Mouse (Mus musculus): ENCODE measurements around the gene Nhsl2. TPM values are rescaled to one million over a fixed set of nuclear protein-coding genes. Genes with fewer than 3 reads are reported as not detected.

Gene Nhsl2
- polyA plus RNA-seq, 1 experiment from 2014 or later, result 9.0 TPM

DNA sequence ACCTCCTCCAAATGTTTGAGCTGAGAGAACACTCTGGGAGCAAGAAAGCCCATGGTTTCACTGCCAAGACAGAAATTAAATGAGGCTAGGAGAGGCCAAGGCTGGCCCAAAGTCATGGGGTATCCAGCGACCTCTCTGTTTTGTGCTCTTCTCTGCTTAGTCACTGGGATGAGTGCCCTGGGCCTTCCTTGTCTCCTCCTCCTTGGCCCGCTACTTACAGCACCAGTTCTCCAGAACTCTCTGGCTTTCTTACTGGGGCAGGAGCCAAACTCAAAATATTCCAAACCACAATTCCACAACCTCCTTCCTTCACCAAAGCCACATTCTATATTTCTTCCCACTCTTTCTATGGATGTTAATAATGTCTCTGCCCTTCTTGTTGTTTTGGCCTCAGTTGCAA is 147.5 kb downstream of the Nhsl2 start:
- ATAC-seq (ENCODE audit: low FRiP score), result no peak
- H3K4me3 ChIP-seq (replicated peaks), result no peak overlapping the region
- no peaks in the 10 kb centered on the region for H3K9me3 ChIP-seq
- no peak overlapping the region for H3K4me2 ChIP-seq
- WGBS, result 76% methylated on average over 2 of the region's 2 CpGs
- no peak overlapping the region for H3K9ac ChIP-seq
- no peak overlapping the region for H3K27ac ChIP-seq
- H3K36me3 ChIP-seq (replicated peaks), result no peaks in the 10 kb centered on the region
- peaks cover 13% of the 10 kb centered on the region for H3K4me1 ChIP-seq
- H3K27me3 ChIP-seq, result peaks cover 56% of the 10 kb centered on the region

DNA sequence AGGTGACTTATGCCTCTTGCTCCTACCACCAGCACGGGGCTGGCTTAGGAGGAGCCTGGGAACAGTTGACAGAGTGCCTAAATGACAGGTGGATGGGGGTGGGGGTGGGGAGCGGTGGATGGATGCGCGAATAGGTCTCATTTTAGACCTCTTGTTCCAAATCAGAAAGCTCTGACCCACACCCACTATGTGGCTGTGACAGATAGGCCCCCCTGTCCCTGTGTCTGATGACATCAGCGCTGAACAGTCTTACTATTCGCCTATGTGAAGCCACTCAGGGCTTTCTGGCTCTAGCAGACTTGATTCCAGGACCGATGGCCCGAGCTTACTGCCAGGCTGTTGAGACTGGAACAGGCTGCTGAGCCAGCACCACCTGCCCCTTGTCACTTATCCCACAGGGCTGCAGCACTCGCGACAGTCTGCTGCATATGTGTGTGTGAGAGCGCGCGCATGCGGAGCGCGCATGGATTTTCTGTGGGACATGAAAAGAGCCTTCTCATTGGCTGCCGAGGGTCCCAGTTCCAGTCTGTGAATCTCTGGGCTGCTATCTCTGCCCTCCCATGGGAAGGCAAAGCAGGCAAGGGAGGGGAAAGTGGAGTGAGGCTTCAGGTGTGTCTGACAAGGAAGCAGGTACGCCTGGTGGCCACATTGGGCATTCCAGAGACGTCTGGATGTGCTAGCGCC is 154.6 kb downstream of the Nhsl2 start:
- H3K27me3 ChIP-seq, result peaks cover 89% of the 10 kb centered on the region
- H3K4me1 ChIP-seq, result peaks cover 21% of the 10 kb centered on the region
- no peak overlapping the region for H3K27ac ChIP-seq
- H3K4me3 ChIP-seq (replicated peaks), result peak overlapping the region; percentile 26
- H3K9me3 ChIP-seq, result no peaks in the 10 kb centered on the region
- peak; percentile 82 for ATAC-seq (ENCODE audit: low FRiP score)
- H3K4me2 ChIP-seq, result peak overlapping the region; percentile 58
- WGBS, result 19% methylated on average over 20 of the region's 20 CpGs
- no peaks in the 10 kb centered on the region for H3K36me3 ChIP-seq (replicated peaks)
- H3K9ac ChIP-seq, result no peak overlapping the region

GRCm38 (mm10) chrX:102004370-102004769 is 155.2 kb downstream of the Nhsl2 start:
- peak; percentile 23; the same call in 1 of the 2 replicates for ATAC-seq (ENCODE audit: low FRiP score)
- 23% methylated on average over 7 of the region's 7 CpGs for WGBS
- Histone ChIP-seq H3K36me3 (replicated peaks) (no peaks in the 10 kb centered on the region), H3K4me2 (peak overlapping the region; percentile 58), H3K4me3 (replicated peaks) (peak overlapping the region; percentile 26), H3K9me3 (no peaks in the 10 kb centered on the region), H3K9ac (0 out of 2 replicates have a peak overlapping the region, but pooled peaks have one; percentile 12), H3K4me1 (peaks cover 21% of the 10 kb centered on the region), H3K27me3 (peaks cover 87% of the 10 kb centered on the region), H3K27ac (no peak overlapping the region)

GRCm38 (mm10) chrX:102005141-102005641 is 156.0 kb downstream of the Nhsl2 start:
- Histone ChIP-seq H3K4me2 (peak overlapping the region; percentile 58), H3K27ac (no peak overlapping the region), H3K9me3 (no peaks in the 10 kb centered on the region), H3K4me3 (replicated peaks) (peak overlapping the region; percentile 26), H3K9ac (no peak overlapping the region), H3K36me3 (replicated peaks) (no peaks in the 10 kb centered on the region), H3K4me1 (peaks cover 21% of the 10 kb centered on the region), H3K27me3 (peaks cover 83% of the 10 kb centered on the region)
- WGBS, result 12% methylated on average over 8 of the region's 10 CpGs
- ATAC-seq (ENCODE audit: low FRiP score), result 0 out of 2 replicates have a peak, but pooled peaks have one; percentile 17

DNA sequence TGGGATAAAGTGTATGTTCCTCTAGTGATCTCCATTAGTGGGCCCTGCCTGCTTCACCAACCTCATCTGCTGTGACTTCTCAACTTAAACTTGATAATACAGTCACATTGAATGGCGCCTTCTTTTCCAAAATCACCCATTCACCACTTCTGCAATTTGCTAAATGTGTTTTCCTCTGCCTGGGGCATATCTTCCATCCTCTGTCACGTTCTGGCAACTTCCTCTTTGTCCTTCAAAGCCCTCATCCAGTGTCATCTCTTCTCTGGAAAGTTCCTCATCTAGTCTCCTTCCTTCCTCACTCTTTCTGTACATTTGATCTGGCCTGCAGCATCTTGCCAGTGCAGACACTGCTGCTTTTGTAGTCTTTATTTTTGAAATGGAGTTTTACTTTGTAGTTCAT is 158.8 kb downstream of the Nhsl2 start:
- H3K27me3 ChIP-seq, result peaks cover 70% of the 10 kb centered on the region
- no peak overlapping the region for H3K4me3 ChIP-seq (replicated peaks)
- H3K4me2 ChIP-seq, result no peak overlapping the region
- H3K36me3 ChIP-seq (replicated peaks), result no peaks in the 10 kb centered on the region
- H3K9ac ChIP-seq, result no peak overlapping the region
- no peaks in the 10 kb centered on the region for H3K9me3 ChIP-seq
- ATAC-seq (ENCODE audit: low FRiP score), result no peak
- peaks cover 21% of the 10 kb centered on the region for H3K4me1 ChIP-seq
- WGBS, result 70% methylated on average over 2 of the region's 2 CpGs
- H3K27ac ChIP-seq, result no peak overlapping the region

GRCm38 (mm10) chrX:102017213-102017923 is 168.2 kb downstream of the Nhsl2 start:
- Histone ChIP-seq H3K4me3 (replicated peaks) (no peak overlapping the region), H3K4me1 (no peaks in the 10 kb centered on the region), H3K27me3 (peaks cover 75% of the 10 kb centered on the region), H3K36me3 (replicated peaks) (no peaks in the 10 kb centered on the region), H3K9me3 (no peaks in the 10 kb centered on the region), H3K9ac (no peak overlapping the region), H3K27ac (no peak overlapping the region), H3K4me2 (no peak overlapping the region)
- 44% methylated on average over 9 of the region's 9 CpGs for WGBS
- ATAC-seq (ENCODE audit: low FRiP score), result no peak

DNA sequence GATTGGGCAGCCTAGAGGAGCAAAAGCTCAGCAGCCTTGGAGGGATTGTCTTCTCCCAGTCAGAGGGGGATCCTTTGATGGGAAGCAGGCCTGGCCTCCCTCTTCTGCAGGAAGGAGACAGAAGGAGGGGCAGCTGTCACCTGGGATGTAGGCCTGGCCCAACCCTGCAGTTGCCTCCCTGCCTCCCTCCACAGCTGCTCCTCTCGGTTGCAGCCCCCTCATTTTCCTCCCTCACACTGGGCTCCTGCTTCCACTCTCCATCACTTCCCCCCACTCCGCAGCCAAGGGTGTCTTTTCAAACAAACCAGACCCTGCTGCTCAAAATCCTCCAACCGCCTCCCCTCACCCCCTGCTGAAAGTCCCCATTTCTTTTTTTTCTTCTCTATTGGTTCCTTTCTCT is 169.7 kb downstream of the Nhsl2 start:
- Histone ChIP-seq H3K4me2 (no peak overlapping the region), H3K4me3 (replicated peaks) (no peak overlapping the region), H3K27ac (no peak overlapping the region), H3K36me3 (replicated peaks) (no peaks in the 10 kb centered on the region), H3K4me1 (no peaks in the 10 kb centered on the region), H3K9me3 (no peaks in the 10 kb centered on the region), H3K9ac (no peak overlapping the region), H3K27me3 (peaks cover 82% of the 10 kb centered on the region)
- ATAC-seq (ENCODE audit: low FRiP score), result no peak
- WGBS, result 39% methylated on average over 3 of the region's 3 CpGs

DNA sequence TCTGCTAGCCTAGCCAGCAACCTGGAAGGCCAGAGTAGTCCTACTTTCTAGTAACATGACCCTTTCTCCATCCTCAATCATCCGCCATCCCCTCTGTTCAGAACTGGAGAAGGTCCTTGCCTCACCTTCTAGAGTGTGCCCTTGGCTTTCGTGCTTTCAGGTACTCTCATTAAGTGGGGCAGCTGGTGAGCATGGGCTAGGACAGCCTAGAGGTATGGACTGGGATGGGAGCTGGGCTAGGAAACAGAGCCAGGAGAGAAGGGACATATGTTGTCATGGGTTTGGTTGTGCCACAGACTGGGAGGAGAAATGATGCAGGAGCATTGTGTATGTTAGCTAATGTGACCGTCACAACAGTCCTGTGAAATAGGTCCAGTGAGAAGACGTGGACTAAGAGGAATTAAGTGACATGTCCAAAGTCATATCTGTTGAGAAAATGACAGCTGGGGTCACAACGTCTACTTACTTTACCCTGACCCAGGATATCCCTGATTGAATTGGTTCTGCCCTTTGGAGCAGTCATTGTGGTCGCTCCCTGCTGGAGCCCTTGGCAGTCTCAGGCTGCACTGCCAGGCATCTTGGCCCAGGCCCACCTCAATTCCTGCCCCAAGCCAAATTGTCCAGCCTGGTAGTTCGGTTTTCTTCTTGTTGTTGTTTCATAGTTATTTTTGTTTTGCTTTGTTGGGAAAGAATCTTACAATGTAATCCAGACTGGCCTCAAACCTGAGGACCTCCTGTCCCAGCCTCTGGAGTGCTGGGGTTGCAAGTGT is 170.5 kb downstream of the Nhsl2 start:
- peaks cover 75% of the 10 kb centered on the region for H3K27me3 ChIP-seq
- WGBS, result 80% methylated on average over 7 of the region's 7 CpGs

GRCm38 (mm10) chrX:102024976-102025375 is 175.8 kb downstream of the Nhsl2 start:
- H3K36me3 ChIP-seq (replicated peaks), result no peaks in the 10 kb centered on the region
- H3K9me3 ChIP-seq, result no peaks in the 10 kb centered on the region
- 83% methylated on average over 3 of the region's 3 CpGs for WGBS
- ATAC-seq (ENCODE audit: low FRiP score), result no peak
- no peaks in the 10 kb centered on the region for H3K4me1 ChIP-seq
- peaks cover 62% of the 10 kb centered on the region for H3K27me3 ChIP-seq
- no peak overlapping the region for H3K4me2 ChIP-seq
- H3K9ac ChIP-seq, result no peak overlapping the region
- no peak overlapping the region for H3K4me3 ChIP-seq (replicated peaks)
- no peak overlapping the region for H3K27ac ChIP-seq

More for the DNA sequence above, 170.5 kb downstream of the Nhsl2 start:
- no peak for ATAC-seq (ENCODE audit: low FRiP score)
- Histone ChIP-seq H3K9me3 (no peaks in the 10 kb centered on the region), H3K4me2 (no peak overlapping the region), H3K4me1 (no peaks in the 10 kb centered on the region), H3K4me3 (replicated peaks) (no peak overlapping the region), H3K27ac (no peak overlapping the region), H3K9ac (no peak overlapping the region), H3K36me3 (replicated peaks) (no peaks in the 10 kb centered on the region)

- Histone ChIP-seq H3K9ac (no peak overlapping the region), H3K27ac (no peak overlapping the region), H3K4me3 (replicated peaks) (no peak overlapping the region), H3K4me2 (no peak overlapping the region), H3K36me3 (replicated peaks) (no peaks in the 10 kb centered on the region), H3K27me3 (peaks cover 47% of the 10 kb centered on the region), H3K9me3 (no peaks in the 10 kb centered on the region), H3K4me1 (peaks cover 8% of the 10 kb centered on the region; the same call in 1 of the 2 replicates)
- no peak for ATAC-seq (ENCODE audit: low FRiP score)
- WGBS, result 53% methylated on average over 6 of the region's 6 CpGs
Measured at GRCm38 (mm10) chrX:102031851-102032250, 182.7 kb downstream of the Nhsl2 start.

- Histone ChIP-seq H3K9me3 (no peaks in the 10 kb centered on the region), H3K27ac (no peak overlapping the region), H3K36me3 (replicated peaks) (no peaks in the 10 kb centered on the region), H3K4me3 (replicated peaks) (no peak overlapping the region), H3K4me2 (no peak overlapping the region), H3K9ac (no peak overlapping the region), H3K4me1 (peaks cover 8% of the 10 kb centered on the region; the same call in 1 of the 2 replicates), H3K27me3 (peaks cover 50% of the 10 kb centered on the region)
- no peak for ATAC-seq (ENCODE audit: low FRiP score)
- WGBS, result 49% methylated on average over 8 of the region's 8 CpGs
Measured at GRCm38 (mm10) chrX:102032431-102032830, 183.2 kb downstream of the Nhsl2 start.

- 84% methylated on average over 2 of the region's 2 CpGs for WGBS
- Histone ChIP-seq H3K27me3 (peaks cover 49% of the 10 kb centered on the region), H3K4me2 (no peak overlapping the region), H3K36me3 (replicated peaks) (no peaks in the 10 kb centered on the region), H3K9ac (no peak overlapping the region), H3K9me3 (no peaks in the 10 kb centered on the region), H3K4me1 (peaks cover 8% of the 10 kb centered on the region; the same call in 1 of the 2 replicates), H3K27ac (no peak overlapping the region), H3K4me3 (replicated peaks) (no peak overlapping the region)
- ATAC-seq (ENCODE audit: low FRiP score), result no peak
Measured at GRCm38 (mm10) chrX:102033566-102033965, 184.4 kb downstream of the Nhsl2 start.

All from forebrain, embryonic 12.5 days (tissue).